Mouse (Mus musculus) heart, embryonic 16.5 days (tissue): ENCODE results near the gene Gm38393. TPM values are rescaled to one million over a fixed set of nuclear protein-coding genes. Genes with fewer than 3 reads are reported as not detected.
A peak's percentile ranks its signal among the peaks of the same experiment; 100 is the strongest.

ENCODE experiments used
- ATAC-seq: fragments of 200-750 bp; cut with Nextera tagmentation; replicated peaks from 2 replicates; pipeline ENCODE4 v1.8.0; 2017; ENCODE audit warnings: moderate number of reproducible peaks; ENCODE audit not compliant: insufficient read depth, low FRiP score; ENCODE audit errors: extremely low read depth
- H3K27ac ChIP-seq: fragments of 300-500 bp; sonication (generic); 2 replicates; pipeline ENCODE4 v1.5.1; 2014; ENCODE audit warnings: mild to moderate bottlenecking, low read length, control low read depth, moderate library complexity
- H3K27me3 ChIP-seq: fragments of 300-500 bp; sonication (generic); 2 replicates; pipeline ENCODE4 v1.6.1; 2014; ENCODE audit warnings: low read length, mixed read lengths; ENCODE audit not compliant: control insufficient read depth, insufficient read depth
- H3K36me3 ChIP-seq: fragments of 300-500 bp; sonication (generic); 2 replicates; pipeline ENCODE4 v1.6.1; 2014; ENCODE audit not compliant: control insufficient read depth, insufficient read depth
- H3K4me1 ChIP-seq: fragments of 300-500 bp; sonication (generic); 2 replicates; pipeline ENCODE4 v1.6.1; 2014; ENCODE audit warnings: low read length, mixed read lengths; ENCODE audit not compliant: control insufficient read depth, insufficient read depth
- H3K4me2 ChIP-seq: fragments of 300-500 bp; sonication (generic); 2 replicates; pipeline ENCODE4 v1.6.1; 2014; ENCODE audit warnings: low read depth, mild to moderate bottlenecking, control low read depth, low read length
- H3K4me3 ChIP-seq: fragments of 300-500 bp; sonication (generic); 2 replicates; pipeline ENCODE4 v1.5.1; 2014; ENCODE audit warnings: mild to moderate bottlenecking, control low read depth, low read length
- H3K9ac ChIP-seq: fragments of 300-500 bp; sonication (generic); 2 replicates; pipeline ENCODE4 v1.6.1; 2014; ENCODE audit warnings: low read length, control low read depth
- H3K9me3 ChIP-seq: fragments of 300-500 bp; sonication (generic); replicated peaks from 2 replicates; pipeline ENCODE4 v1.6.1; 2016; ENCODE audit warnings: low read length; ENCODE audit not compliant: control insufficient read depth
- WGBS: fragments of 180-500 bp; shearing (Covaris S2); extraction: QIAGEN DNeasy Blood & Tissue Kit; methylation state at CpG from one replicate; pipeline ENCODE4 v1.1.7; 2014; 5-methylcytosine and 5-hydroxymethylcytosine counted together
- polyA plus RNA-seq: library from polyadenylated mRNA; unstranded; fragments of >200 nt; fragmentation: Nextera tagmentation; extraction: Ambion mirVana; gene quantifications from 2 replicates; pipeline ENCODE4 v1.2.1, GENCODE M21; 2015

The Gm38393 gene
- 0.12 and 0.67 TPM in 2 replicates for polyA plus RNA-seq

- Histone ChIP-seq H3K4me3 (peak within 1 kb of the TSS; percentile 67), H3K4me1 (no peaks in the 10 kb centered on the region), H3K9me3 (peaks cover 9% of the 10 kb centered on the region; the same call in 1 of the 2 replicates), H3K36me3 (no peaks in the 10 kb centered on the region), H3K4me2 (peak within 1 kb of the TSS; percentile 62), H3K27me3 (no peaks in the 10 kb centered on the region), H3K27ac (peak within 1 kb of the TSS; percentile 39; the same call in 1 of the 2 replicates), H3K9ac (peak within 1 kb of the TSS; percentile 61)
- WGBS = 53% methylated on average over 30 of the region's 30 CpGs
- ATAC-seq = peak; percentile 54; the same call in 1 of the 2 replicates
These were observed at the start of gene Gm38393, which contains the start of gene Snurf for GRCm38 (mm10) chr7:60004606-60005330. Gm38393 (minus strand) TSS chr7:60005064. Snurf (minus strand) TSS chr7:60005049.

- H3K9me3 ChIP-seq = no peaks in the 10 kb centered on the region
- no peak overlapping the region for H3K4me2 ChIP-seq
- no peak overlapping the region for H3K9ac ChIP-seq
- H3K27me3 ChIP-seq = no peaks in the 10 kb centered on the region
- no peaks in the 10 kb centered on the region for H3K36me3 ChIP-seq
- no peak for ATAC-seq
- H3K27ac ChIP-seq = no peak overlapping the region
- no peak overlapping the region for H3K4me3 ChIP-seq
- H3K4me1 ChIP-seq = no peaks in the 10 kb centered on the region
- WGBS = 64% methylated on average over 6 of the region's 6 CpGs
These were observed 42.8 kb upstream of the Gm38393 start for GRCm38 (mm10) chr7:60047481-60048201.

- Histone ChIP-seq H3K4me3 (no peak overlapping the region), H3K9ac (no peak overlapping the region), H3K9me3 (no peaks in the 10 kb centered on the region), H3K4me2 (no peak overlapping the region), H3K36me3 (no peaks in the 10 kb centered on the region), H3K27me3 (no peaks in the 10 kb centered on the region), H3K27ac (no peak overlapping the region), H3K4me1 (no peaks in the 10 kb centered on the region)
- no peak for ATAC-seq
- WGBS = 67% methylated on average over 3 of the region's 3 CpGs
These were observed 8.3 kb upstream of the Gm38393 start for GRCm38 (mm10) chr7:60013186-60013585.

- Histone ChIP-seq H3K27ac (no peak overlapping the region), H3K4me2 (no peak overlapping the region), H3K27me3 (no peaks in the 10 kb centered on the region), H3K9ac (no peak overlapping the region), H3K4me3 (no peak overlapping the region), H3K9me3 (peaks cover 7% of the 10 kb centered on the region; the same call in 1 of the 2 replicates), H3K36me3 (no peaks in the 10 kb centered on the region), H3K4me1 (no peaks in the 10 kb centered on the region)
- no peak for ATAC-seq
- WGBS = 34% methylated on average over 3 of the region's 3 CpGs
These were observed 3.0 kb upstream of the Gm38393 start for GRCm38 (mm10) chr7:60007727-60008360.

DNA sequence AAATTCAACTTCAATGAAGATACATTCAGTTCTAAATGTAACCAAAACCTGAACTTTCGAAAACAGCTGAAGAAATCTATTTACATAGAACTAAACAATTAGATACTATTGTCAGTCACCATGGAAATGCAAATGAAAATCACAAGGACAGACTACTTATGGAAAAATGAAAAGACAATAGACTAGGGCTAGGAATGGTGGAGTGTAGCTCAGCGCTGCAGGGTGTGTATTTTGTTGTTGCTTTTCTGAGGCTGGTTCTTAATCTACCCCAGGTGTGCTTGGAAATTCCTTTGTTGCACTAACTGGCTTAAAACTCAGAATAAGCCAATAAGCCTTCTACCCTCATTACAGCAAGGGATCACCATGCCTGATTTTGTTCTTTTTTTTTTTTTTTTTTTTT, 1.4 kb upstream of the Gm38393 start:
- Histone ChIP-seq H3K9me3 (peaks cover 9% of the 10 kb centered on the region; the same call in 1 of the 2 replicates), H3K27me3 (no peaks in the 10 kb centered on the region), H3K4me3 (no peak overlapping the region), H3K9ac (no peak overlapping the region), H3K36me3 (no peaks in the 10 kb centered on the region), H3K4me1 (no peaks in the 10 kb centered on the region), H3K4me2 (no peak overlapping the region), H3K27ac (no peak overlapping the region)
- WGBS = 59% methylated on average over 2 of the region's 2 CpGs
- no peak for ATAC-seq

DNA sequence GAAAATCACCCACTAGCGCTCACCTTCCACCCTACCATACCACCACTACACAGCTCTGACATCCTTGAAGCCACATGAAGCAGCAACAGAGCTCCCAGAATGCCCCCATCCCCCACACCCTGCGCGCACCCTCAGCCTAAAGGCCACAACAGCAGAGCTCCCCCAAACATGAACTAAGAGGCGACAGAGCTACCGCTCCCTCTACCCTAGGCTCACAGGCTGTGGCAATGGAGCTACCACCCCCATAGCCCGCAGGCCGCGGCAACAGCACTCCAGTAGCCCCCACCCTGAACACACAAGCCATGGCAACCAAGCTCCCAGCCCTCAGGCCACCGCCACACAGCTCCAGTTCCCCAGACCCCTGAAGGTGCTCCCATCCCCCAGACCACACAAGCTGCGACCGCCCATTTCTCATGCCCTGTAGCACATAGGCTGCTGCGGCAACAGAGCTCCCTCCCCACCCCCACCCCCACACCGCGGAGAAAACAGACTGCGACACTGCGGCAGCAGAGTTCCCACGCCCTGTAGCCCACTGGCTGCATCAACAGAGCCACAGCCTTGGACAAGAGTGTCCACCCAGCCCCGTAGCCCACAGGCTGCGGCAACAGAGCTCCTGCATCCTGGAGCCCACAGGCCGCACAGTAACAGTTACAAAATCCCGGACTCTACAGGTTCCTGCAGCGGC, 801 bp downstream of the Gm38393 start:
- peak; percentile 78 for ATAC-seq
- WGBS = 50% methylated on average over 22 of the region's 22 CpGs
- H3K4me3 ChIP-seq = peak overlapping the region; percentile 67
- no peaks in the 10 kb centered on the region for H3K27me3 ChIP-seq
- no peak overlapping the region for H3K27ac ChIP-seq
- H3K36me3 ChIP-seq = no peaks in the 10 kb centered on the region
- H3K9me3 ChIP-seq = peaks cover 9% of the 10 kb centered on the region; the same call in 1 of the 2 replicates
- peak overlapping the region; percentile 62 for H3K4me2 ChIP-seq
- H3K9ac ChIP-seq = peak overlapping the region; percentile 61
- no peaks in the 10 kb centered on the region for H3K4me1 ChIP-seq

GRCm38 (mm10) chr7:60003006-60003865, 1.6 kb downstream of the Gm38393 start:
- Histone ChIP-seq H3K9ac (no peak overlapping the region; the same call in 1 of the 2 replicates), H3K4me2 (peak overlapping the region; percentile 62), H3K4me1 (no peaks in the 10 kb centered on the region), H3K36me3 (no peaks in the 10 kb centered on the region), H3K27me3 (no peaks in the 10 kb centered on the region), H3K9me3 (peaks cover 9% of the 10 kb centered on the region; the same call in 1 of the 2 replicates), H3K4me3 (peak overlapping the region; percentile 67), H3K27ac (no peak overlapping the region)
- WGBS = 55% methylated on average over 12 of the region's 12 CpGs
- no peak for ATAC-seq

DNA sequence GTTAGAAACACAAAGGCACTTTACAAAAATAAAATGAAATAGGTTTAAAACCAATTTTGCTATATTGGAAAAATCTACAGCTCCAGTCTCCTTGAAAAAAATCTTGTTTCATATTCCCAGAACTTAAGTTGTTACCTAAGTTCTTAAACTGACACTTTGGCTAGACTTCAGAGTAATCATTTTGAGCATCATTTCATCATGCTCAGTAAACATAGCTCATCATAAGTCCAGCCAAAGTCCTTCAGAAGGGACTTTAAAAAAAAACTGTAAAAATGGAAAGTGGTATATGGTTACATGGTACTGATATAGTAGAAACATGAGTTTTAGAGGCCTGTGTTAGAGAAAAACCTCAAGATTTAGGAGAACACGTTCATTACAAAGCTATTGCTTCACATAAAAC, 26.2 kb downstream of the Gm38393 start:
- no peak for ATAC-seq
- Histone ChIP-seq H3K9me3 (no peaks in the 10 kb centered on the region), H3K9ac (no peak overlapping the region), H3K27ac (no peak overlapping the region), H3K4me1 (no peaks in the 10 kb centered on the region), H3K36me3 (no peaks in the 10 kb centered on the region), H3K4me3 (no peak overlapping the region), H3K4me2 (no peak overlapping the region), H3K27me3 (no peaks in the 10 kb centered on the region)
- WGBS = 60% methylated on average over 1 of the region's 1 CpGs
